Mouse (Mus musculus) midbrain, embryonic 16.5 days (tissue): ENCODE data around the gene Msi1. TPM values are rescaled to one million over a fixed set of nuclear protein-coding genes. Genes with fewer than 3 reads are reported as not detected.
"Not testable (repeated sequence)": the region's sequence is repeated elsewhere in the genome, so short reads cannot be mapped to it uniquely, and the experiment has no call there.

ENCODE experiments used
- ATAC-seq: fragments of 200-750 bp; cut with Nextera tagmentation; 2 replicates; pipeline ENCODE4 v1.8.0; 2017; ENCODE audit warnings: moderate TSS enrichment
- H3K27ac ChIP-seq: fragments of 300-500 bp; sonication (generic); 2 replicates; pipeline ENCODE4 v1.5.1; 2014; ENCODE audit warnings: mild to moderate bottlenecking, low read length, mixed read lengths
- H3K27me3 ChIP-seq: fragments of 300-500 bp; sonication (generic); 2 replicates; pipeline ENCODE4 v1.6.1; 2014; ENCODE audit warnings: low read depth, low read length, mixed read lengths; ENCODE audit not compliant: control insufficient read depth, insufficient read depth
- H3K36me3 ChIP-seq: fragments of 300-500 bp; sonication (generic); 2 replicates; pipeline ENCODE4 v1.6.1; 2014; ENCODE audit warnings: mild to moderate bottlenecking, low read length, moderate library complexity, mixed read lengths; ENCODE audit not compliant: control insufficient read depth, insufficient read depth
- H3K4me1 ChIP-seq: fragments of 300-500 bp; sonication (generic); 2 replicates; pipeline ENCODE4 v1.6.1; 2014; ENCODE audit warnings: mild to moderate bottlenecking, low read length, mixed read lengths; ENCODE audit not compliant: control insufficient read depth, insufficient read depth
- H3K4me2 ChIP-seq: fragments of 300-500 bp; sonication (generic); 2 replicates; pipeline ENCODE4 v1.6.1; 2014; ENCODE audit warnings: mild to moderate bottlenecking, low read length, mixed read lengths
- H3K4me3 ChIP-seq: fragments of 300-500 bp; sonication (generic); 2 replicates; pipeline ENCODE4 v1.5.1; 2014; ENCODE audit warnings: low read depth, mild to moderate bottlenecking, low read length, moderate library complexity, mixed read lengths
- H3K9ac ChIP-seq: fragments of 300-500 bp; sonication (generic); 2 replicates; pipeline ENCODE4 v1.6.1; 2014; ENCODE audit warnings: low read depth, low read length, mixed read lengths
- H3K9me3 ChIP-seq: fragments of 300-500 bp; sonication (generic); replicated peaks from 2 replicates; pipeline ENCODE4 v1.6.1; 2014; ENCODE audit warnings: mild to moderate bottlenecking, low read length, mixed read lengths; ENCODE audit not compliant: control insufficient read depth, poor library complexity, severe bottlenecking
- WGBS: fragments of 180-500 bp; shearing (Covaris S2); extraction: QIAGEN DNeasy Blood & Tissue Kit; methylation state at CpG from one replicate; pipeline ENCODE4 v1.1.7; 2014; 5-methylcytosine and 5-hydroxymethylcytosine counted together
- polyA plus RNA-seq: library from polyadenylated mRNA; unstranded; fragments of >200 nt; fragmentation: Nextera tagmentation; extraction: Ambion mirVana; gene quantifications from 2 replicates; pipeline ENCODE4 v1.2.1, GENCODE M21; 2015

Gene Msi1
- polyA plus RNA-seq, 1 experiment from 2014 or later, result 47.9 TPM

- peak overlapping the region; percentile 98 for H3K27ac ChIP-seq
- H3K9me3 ChIP-seq, result no peaks in the 10 kb centered on the region
- H3K27me3 ChIP-seq, result no peaks in the 10 kb centered on the region
- WGBS, result 15% methylated on average over 7 of the region's 7 CpGs
- ATAC-seq, result no peak
- peak overlapping the region; percentile 81; the same call in 1 of the 2 replicates for H3K9ac ChIP-seq
- peak overlapping the region; percentile 67 for H3K4me2 ChIP-seq
- H3K4me3 ChIP-seq, result no peak overlapping the region; the same call in 1 of the 2 replicates
- 0 out of 2 replicates have a peak, but pooled peaks cover 4% of the 10 kb centered on the region for H3K36me3 ChIP-seq
- peaks cover 68% of the 10 kb centered on the region for H3K4me1 ChIP-seq
These were observed 8.0 kb downstream of the Msi1 start for GRCm38 (mm10) chr5:115437242-115437944.

- 6% methylated on average over 2 of the region's 2 CpGs for WGBS
- Histone ChIP-seq H3K27me3 (no peaks in the 10 kb centered on the region), H3K4me3 (no peak overlapping the region), H3K9ac (peak overlapping the region; percentile 11; the same call in 1 of the 2 replicates), H3K4me2 (peak overlapping the region; percentile 10; the same call in 1 of the 2 replicates), H3K36me3 (peaks cover 7% of the 10 kb centered on the region), H3K27ac (peak overlapping the region; percentile 98), H3K4me1 (peaks cover 62% of the 10 kb centered on the region), H3K9me3 (no peaks in the 10 kb centered on the region)
- ATAC-seq, result no peak
These were observed 8.5 kb downstream of the Msi1 start for GRCm38 (mm10) chr5:115437945-115438315.

- peak overlapping the region; percentile 98 for H3K27ac ChIP-seq
- H3K36me3 ChIP-seq, result peaks cover 14% of the 10 kb centered on the region
- peaks cover 57% of the 10 kb centered on the region for H3K4me1 ChIP-seq
- ATAC-seq, result no peak
- WGBS, result 18% methylated on average over 7 of the region's 7 CpGs
- no peaks in the 10 kb centered on the region for H3K27me3 ChIP-seq
- H3K4me3 ChIP-seq, result no peak overlapping the region
- H3K9ac ChIP-seq, result peak overlapping the region; percentile 41
- H3K4me2 ChIP-seq, result peak overlapping the region; percentile 17
- no peaks in the 10 kb centered on the region for H3K9me3 ChIP-seq
These were observed 9.3 kb downstream of the Msi1 start for GRCm38 (mm10) chr5:115438667-115439066.

- WGBS, result 22% methylated on average over 14 of the region's 14 CpGs
- no peak overlapping the region for H3K4me2 ChIP-seq
- H3K9me3 ChIP-seq, result no peaks in the 10 kb centered on the region
- peaks cover 31% of the 10 kb centered on the region for H3K36me3 ChIP-seq
- no peaks in the 10 kb centered on the region for H3K27me3 ChIP-seq
- peak overlapping the region; percentile 36; the same call in 1 of the 2 replicates for H3K27ac ChIP-seq
- H3K9ac ChIP-seq, result no peak overlapping the region
- ATAC-seq, result no peak
- no peak overlapping the region for H3K4me3 ChIP-seq
- H3K4me1 ChIP-seq, result peaks cover 31% of the 10 kb centered on the region
These were observed 11.9 kb downstream of the Msi1 start for GRCm38 (mm10) chr5:115441205-115441849.

GRCm38 (mm10) chr5:115442663-115443062, 13.3 kb downstream of the Msi1 start:
- not testable (repeated sequence) for H3K27ac ChIP-seq, H3K4me3 ChIP-seq, H3K9me3 ChIP-seq, H3K4me2 ChIP-seq, ATAC-seq, H3K27me3 ChIP-seq, H3K9ac ChIP-seq
- Histone ChIP-seq H3K4me1 (peaks cover 19% of the 10 kb centered on the region), H3K36me3 (peaks cover 35% of the 10 kb centered on the region)
- WGBS, result 66% methylated on average over 5 of the region's 5 CpGs

GRCm38 (mm10) chr5:115444130-115444529, 14.7 kb downstream of the Msi1 start:
- H3K4me2 ChIP-seq, result no peak overlapping the region
- no peaks in the 10 kb centered on the region for H3K9me3 ChIP-seq
- ATAC-seq, result no peak
- no peak overlapping the region for H3K9ac ChIP-seq
- 70% methylated on average over 11 of the region's 11 CpGs for WGBS
- peaks cover 4% of the 10 kb centered on the region; the same call in 1 of the 2 replicates for H3K4me1 ChIP-seq
- H3K4me3 ChIP-seq, result no peak overlapping the region
- H3K27ac ChIP-seq, result no peak overlapping the region
- peaks cover 36% of the 10 kb centered on the region for H3K36me3 ChIP-seq
- no peaks in the 10 kb centered on the region for H3K27me3 ChIP-seq

GRCm38 (mm10) chr5:115447108-115447507, 17.7 kb downstream of the Msi1 start:
- Histone ChIP-seq H3K4me2 (no peak overlapping the region), H3K4me1 (no peaks in the 10 kb centered on the region), H3K9ac (no peak overlapping the region), H3K9me3 (no peaks in the 10 kb centered on the region), H3K27ac (no peak overlapping the region), H3K4me3 (no peak overlapping the region), H3K27me3 (no peaks in the 10 kb centered on the region), H3K36me3 (peaks cover 47% of the 10 kb centered on the region)
- no peak for ATAC-seq
- WGBS, result 79% methylated on average over 17 of the region's 17 CpGs

GRCm38 (mm10) chr5:115449247-115449646, 19.8 kb downstream of the Msi1 start:
- Histone ChIP-seq H3K36me3 (peaks cover 34% of the 10 kb centered on the region), H3K27me3 (no peaks in the 10 kb centered on the region), H3K9ac (no peak overlapping the region), H3K4me2 (no peak overlapping the region), H3K27ac (no peak overlapping the region), H3K4me3 (no peak overlapping the region), H3K4me1 (no peaks in the 10 kb centered on the region), H3K9me3 (no peaks in the 10 kb centered on the region)
- ATAC-seq, result no peak
- 89% methylated on average over 3 of the region's 3 CpGs for WGBS
